Mouse (Mus musculus) bone marrow, adult 2 months (tissue): ENCODE data around the gene Gid4. TPM values are rescaled to one million over a fixed set of nuclear protein-coding genes. Genes with fewer than 3 reads are reported as not detected.
A peak's percentile ranks its signal among the peaks of the same experiment; 100 is the strongest.
"Not testable (repeated sequence)": the region's sequence is repeated elsewhere in the genome, so short reads cannot be mapped to it uniquely, and the experiment has no call there.

Experiments used
- H3K27ac ChIP-seq: fragments of 200-500 bp; 2 replicates; pipeline ENCODE4 v1.5.1; 2012; ENCODE audit warnings: low read depth, mild to moderate bottlenecking, control low read depth, inconsistent platforms, low read length; ENCODE audit not compliant: control insufficient read depth, poor library complexity, insufficient read depth
- H3K4me1 ChIP-seq: fragments of 200-500 bp; 2 replicates; pipeline ENCODE4 v1.6.1; 2011; ENCODE audit warnings: low read length; ENCODE audit not compliant: control insufficient read depth, insufficient read depth
- H3K4me3 ChIP-seq: fragments of 200-500 bp; replicated peaks from 2 replicates; pipeline ENCODE3; 2011; ENCODE audit warnings: mild to moderate bottlenecking, low read depth, low read length, control low read depth; ENCODE audit not compliant: control insufficient read depth
- CTCF ChIP-seq: fragments of 200-500 bp; IDR thresholded peaks from 2 replicates; pipeline ENCODE4 v1.5.1; 2011; ENCODE audit warnings: low read length, control low read depth; ENCODE audit not compliant: control insufficient read depth, insufficient read depth
- POLR2A ChIP-seq: fragments of 200-500 bp; IDR thresholded peaks from 2 replicates; pipeline ENCODE4 v1.6.1; 2011; ENCODE audit warnings: low read depth, mild to moderate bottlenecking, control low read depth, low read length, borderline replicate concordance; ENCODE audit not compliant: control insufficient read depth
- WGBS: fragments of 180-500 bp; shearing (Covaris S2); methylation state at CpG from one replicate; pipeline ENCODE4 v1.1.7; 2018; 5-methylcytosine and 5-hydroxymethylcytosine counted together
- polyA plus RNA-seq: library from polyadenylated mRNA; stranded (reverse); fragments of >200 nt; gene quantifications from 2 replicates; pipeline ENCODE4 v1.2.4, GENCODE M21; 2011; ENCODE audit warnings: low replicate concordance; ENCODE audit not compliant: missing spikeins, insufficient read depth, insufficient read length

Gid4 gene
- polyA plus RNA-seq, 1 experiment: 7.2 TPM

DNA sequence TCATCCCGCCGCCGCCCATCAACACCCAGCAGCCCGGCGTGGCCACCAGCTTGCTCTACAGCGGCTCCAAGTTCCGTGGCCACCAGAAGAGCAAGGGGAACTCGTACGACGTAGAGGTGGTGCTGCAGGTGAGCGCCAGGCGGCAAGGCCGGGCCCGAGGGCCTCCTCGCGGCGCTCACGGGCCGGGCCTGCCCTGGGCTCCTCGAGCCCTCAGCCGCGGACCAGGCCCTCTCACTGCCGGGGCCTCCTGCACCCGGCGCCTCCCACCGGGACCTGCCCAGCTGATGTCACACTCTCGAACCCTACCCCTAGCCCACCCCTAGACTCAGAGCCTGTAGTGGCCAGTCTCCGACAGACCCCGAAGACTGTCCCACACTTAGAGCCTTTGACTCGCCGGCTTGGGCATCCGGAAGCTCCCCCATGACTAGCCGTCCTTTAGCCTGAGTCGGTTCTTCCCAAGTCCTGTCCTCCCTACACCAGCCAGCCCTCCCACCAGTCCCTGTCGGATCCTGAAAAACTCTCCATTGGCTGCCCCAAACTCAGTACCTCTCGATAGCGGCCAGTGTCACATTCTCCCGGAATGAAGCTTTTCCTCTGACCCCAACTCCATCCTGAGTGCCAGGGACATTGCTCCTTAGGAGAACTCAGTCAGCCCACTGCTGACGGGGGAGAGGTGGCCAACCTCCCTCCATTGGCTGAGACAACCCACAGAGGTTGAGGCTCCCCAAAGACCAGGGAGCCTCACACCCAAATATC lies 950 bp downstream of the Gid4 start, which contains the start of gene Atpaf2:
TSS of gene Atpaf2 (minus strand) at position 741 of the 756 bp plus-strand sequence.
- Histone ChIP-seq H3K4me3 (peak within 1 kb of the TSS; percentile 96), H3K27ac (peak within 1 kb of the TSS; percentile 53), H3K4me1 (peaks cover 5% of the 10 kb centered on the region)
- TF ChIP-seq POLR2A (no peak), CTCF (no peak)
- under 1% methylated on average over 39 of the region's 39 CpGs for WGBS

DNA sequence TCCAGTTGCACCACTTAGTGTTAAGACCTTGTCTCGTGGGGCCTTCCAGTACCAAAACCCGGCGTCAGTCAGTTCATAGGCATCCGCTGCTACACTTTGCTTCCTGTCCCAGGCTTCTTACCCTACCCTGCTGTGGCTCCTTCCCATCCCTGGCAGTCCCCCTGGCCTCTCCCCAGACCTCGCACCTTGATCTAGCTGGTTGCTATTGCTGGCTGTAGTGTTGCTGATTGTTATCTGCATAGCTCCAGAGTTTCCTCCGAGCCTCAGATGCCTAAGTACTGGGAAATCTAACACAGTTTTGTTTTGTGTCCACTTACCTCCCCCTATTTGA lies 1.5 kb downstream of the Gid4 start:
- Histone ChIP-seq H3K27ac (no peak overlapping the region), H3K4me1 (peaks cover 5% of the 10 kb centered on the region), H3K4me3 (peak overlapping the region; percentile 96)
- TF ChIP-seq CTCF (no peak), POLR2A (no peak)
- 8% methylated on average over 6 of the region's 6 CpGs for WGBS

DNA sequence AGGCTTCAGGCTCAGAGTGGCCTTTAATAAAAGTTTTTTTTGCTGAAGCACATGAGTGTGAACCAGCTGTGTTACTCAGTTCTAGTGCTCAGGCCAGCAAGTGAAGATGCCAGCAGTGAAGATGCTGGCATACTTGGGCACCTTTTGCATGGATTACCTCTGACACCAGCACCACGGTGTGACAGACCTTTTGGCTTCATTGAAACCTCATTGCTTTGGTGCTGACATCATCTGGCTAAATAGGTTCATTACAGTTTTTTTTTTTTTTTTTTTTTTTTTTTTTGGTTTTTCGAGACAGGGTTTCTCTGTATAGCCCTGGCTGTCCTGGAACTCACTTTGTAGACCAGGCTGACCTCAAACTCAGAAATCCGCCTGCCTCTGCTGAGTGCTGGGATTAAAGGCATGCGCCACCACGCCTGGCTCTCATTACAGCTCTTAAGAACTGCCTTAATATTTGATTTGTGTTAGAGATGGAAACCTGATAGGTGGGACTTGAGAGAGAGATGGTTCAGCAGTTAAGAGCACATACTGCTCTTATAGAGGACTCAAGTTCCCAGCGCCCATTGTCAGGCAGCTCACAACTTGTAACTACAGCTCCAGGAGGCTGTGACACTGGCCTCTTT lies 5.2 kb downstream of the Gid4 start:
- TF ChIP-seq POLR2A (no peak), CTCF (0 out of 2 replicates have a peak, but pooled peaks have one; percentile 2)
- Histone ChIP-seq H3K27ac (no peak overlapping the region), H3K4me1 (peaks cover 3% of the 10 kb centered on the region), H3K4me3 (no peak overlapping the region)
- 60% methylated on average over 6 of the region's 6 CpGs for whole genome bisulfite sequencing

DNA sequence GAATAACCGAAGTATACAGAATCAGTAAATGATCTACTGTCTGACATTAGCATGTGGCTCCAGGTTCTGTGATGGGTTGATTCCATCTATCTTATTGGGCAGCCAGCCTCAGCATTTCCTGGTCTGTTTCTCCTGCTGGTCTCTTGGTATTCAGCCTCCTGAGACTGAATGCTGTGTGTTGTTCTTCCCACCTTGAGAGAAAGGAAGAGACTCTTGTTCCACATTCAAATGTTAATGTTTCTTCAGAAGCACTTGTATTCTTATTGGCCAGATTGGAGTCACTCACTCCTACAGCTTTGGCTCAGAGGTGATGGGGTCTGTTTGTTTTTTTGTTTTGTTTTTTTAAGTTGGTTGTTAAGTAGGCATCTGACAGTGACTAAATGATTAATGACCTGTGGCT lies 6.1 kb downstream of the Gid4 start:
- Histone ChIP-seq H3K4me3 (no peak overlapping the region), H3K4me1 (peaks cover 3% of the 10 kb centered on the region), H3K27ac (no peak overlapping the region)
- 75% methylated on average over 1 of the region's 1 CpGs for WGBS
- no peak for TF ChIP-seq CTCF
- TF ChIP-seq POLR2A: no peak

DNA sequence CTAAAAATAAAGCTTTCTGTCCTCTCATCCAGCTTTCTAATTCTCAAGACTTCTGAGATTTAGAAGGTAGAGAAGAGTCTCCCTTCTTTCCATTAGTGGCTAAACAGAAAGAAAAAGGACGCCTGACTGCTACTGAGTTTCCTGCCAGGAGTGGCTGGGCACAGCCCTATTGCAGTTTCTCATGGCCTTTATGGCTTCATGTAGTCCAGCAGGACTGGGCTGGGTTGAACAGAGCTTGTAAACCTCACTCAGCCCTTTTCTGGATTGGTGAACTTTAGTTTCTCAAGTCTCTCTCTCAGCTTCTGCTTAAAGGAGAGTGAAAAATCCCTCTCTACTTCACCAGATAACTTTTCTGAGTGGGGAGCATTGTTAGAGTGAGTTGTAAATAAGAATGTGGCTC lies 9.5 kb downstream of the Gid4 start:
- Histone ChIP-seq H3K27ac (no peak overlapping the region), H3K4me3 (no peak overlapping the region), H3K4me1 (no peaks in the 10 kb centered on the region; the same call in 1 of the 2 replicates)
- TF ChIP-seq POLR2A (no peak), CTCF (no peak)
- WGBS: 76% methylated on average over 1 of the region's 1 CpGs

DNA sequence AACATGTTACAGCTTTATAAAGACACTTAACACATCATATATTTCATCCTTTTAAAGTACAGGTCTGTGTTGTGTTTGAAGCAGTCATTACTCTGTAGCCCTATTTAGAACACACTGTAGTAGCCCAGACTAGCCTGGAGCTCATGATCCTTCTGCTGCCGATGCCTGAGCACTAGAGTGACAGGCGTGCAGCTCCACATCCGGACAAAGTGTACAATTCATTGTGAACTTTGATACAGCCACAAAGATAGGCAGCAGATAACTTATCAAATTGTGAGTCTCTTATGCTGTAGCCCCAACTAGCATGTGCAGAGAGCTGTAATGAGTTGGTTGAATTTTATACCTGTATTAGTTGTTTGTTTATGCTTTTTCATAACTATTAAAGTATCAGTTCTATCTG lies 10.7 kb downstream of the Gid4 start:
- Histone ChIP-seq H3K4me3 (no peak overlapping the region), H3K27ac (no peak overlapping the region), H3K4me1 (no peaks in the 10 kb centered on the region)
- WGBS: 80% methylated on average over 3 of the region's 3 CpGs
- TF ChIP-seq POLR2A: no peak
- no peak for TF ChIP-seq CTCF

DNA sequence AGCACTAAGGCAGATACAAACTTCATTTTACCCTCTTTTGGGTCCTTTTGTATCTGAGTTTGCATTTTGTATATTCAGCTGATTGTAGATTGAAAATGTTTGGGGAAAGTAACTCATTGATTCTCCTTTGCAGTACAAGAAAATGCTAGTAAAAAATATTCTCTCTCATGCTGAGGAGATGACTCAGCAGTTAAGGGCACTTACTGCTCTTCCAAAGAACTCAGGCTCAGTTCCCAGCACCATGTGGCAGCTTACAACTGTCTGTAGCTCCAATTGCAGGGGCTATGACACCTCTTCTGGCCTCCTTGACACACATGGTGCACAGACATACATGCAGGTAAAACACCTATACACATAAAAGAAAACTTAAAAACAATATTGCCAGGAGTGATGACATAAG lies 16.6 kb downstream of the Gid4 start:
- TF ChIP-seq CTCF (no peak), POLR2A (no peak)
- H3K4me1 ChIP-seq: no peaks in the 10 kb centered on the region; the same call in 1 of the 2 replicates
- no peak overlapping the region for H3K4me3 ChIP-seq
- no peak overlapping the region for H3K27ac ChIP-seq

DNA sequence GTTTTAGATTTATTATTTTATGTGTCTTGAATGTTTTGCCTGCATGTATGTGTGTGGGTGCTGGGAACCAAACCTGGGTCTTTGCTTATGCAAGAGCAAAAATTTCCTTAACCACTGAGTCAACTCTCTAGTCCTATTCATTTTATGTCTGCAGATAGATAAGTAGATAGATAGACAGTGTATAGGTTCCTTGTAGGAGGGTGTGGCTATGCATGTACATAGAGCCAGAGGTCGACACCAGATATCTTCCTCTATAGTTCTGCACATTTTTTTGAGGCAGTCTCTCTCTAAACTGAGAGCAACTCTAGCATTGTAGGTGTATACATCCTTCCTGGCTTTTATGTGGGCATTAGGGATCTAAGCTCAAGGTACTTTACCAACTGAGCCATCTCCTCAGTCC lies 18.2 kb downstream of the Gid4 start:
- WGBS: 73% methylated on average over 1 of the region's 1 CpGs
- Histone ChIP-seq H3K4me3 (no peak overlapping the region), H3K4me1 (no peaks in the 10 kb centered on the region; the same call in 1 of the 2 replicates), H3K27ac (no peak overlapping the region)
- no peak for TF ChIP-seq CTCF
- no peak for TF ChIP-seq POLR2A

DNA sequence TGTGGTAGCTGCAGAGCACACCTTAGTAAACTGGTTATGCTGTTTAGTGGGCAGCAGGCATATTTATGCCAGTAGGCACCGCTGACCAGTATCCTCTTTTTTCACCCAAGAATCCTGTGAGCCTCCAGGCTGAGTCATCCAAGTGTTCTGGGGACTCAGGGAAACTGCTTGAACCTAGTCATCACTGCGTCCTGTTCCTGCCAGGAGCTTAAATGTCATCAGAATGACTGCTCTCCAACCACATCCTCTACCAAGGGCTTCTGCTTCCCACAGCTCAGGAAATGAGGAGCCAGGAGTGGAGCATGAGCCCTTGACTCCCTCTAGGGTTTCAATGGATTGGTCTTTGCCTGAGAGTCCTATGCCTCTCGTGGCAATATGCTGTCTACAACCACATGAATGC lies 19.7 kb downstream of the Gid4 start:
- Histone ChIP-seq H3K27ac (no peak overlapping the region), H3K4me3 (no peak overlapping the region), H3K4me1 (no peaks in the 10 kb centered on the region; the same call in 1 of the 2 replicates)
- 68% methylated on average over 3 of the region's 3 CpGs for WGBS
- TF ChIP-seq CTCF (no peak), POLR2A (no peak)

DNA sequence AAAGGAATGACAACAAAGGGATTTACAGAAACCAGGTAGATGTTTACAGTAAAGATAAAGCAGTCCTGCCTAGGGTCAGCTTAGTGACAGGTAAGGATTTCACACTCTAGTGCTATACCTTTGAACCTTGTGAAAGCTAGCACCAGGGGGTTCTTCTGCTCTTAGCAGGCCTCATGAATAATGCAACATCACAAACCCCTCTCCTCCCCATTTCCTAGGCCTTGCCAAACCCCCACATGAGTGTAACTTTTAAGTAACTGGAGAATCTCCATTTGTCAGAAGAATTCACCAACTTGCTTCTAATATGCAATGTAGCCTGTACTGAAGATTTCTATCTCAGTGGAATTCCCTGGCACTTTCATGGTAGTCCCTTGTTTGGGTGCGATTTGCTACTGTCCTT lies 22.7 kb downstream of the Gid4 start:
- 78% methylated on average over 1 of the region's 1 CpGs for WGBS

More for the DNA sequence above, 22.7 kb downstream of the Gid4 start:
- H3K4me1 ChIP-seq, H3K4me3 ChIP-seq, H3K27ac ChIP-seq: not testable (repeated sequence)
